Mouse (Mus musculus): ENCODE results near the gene Thsd4.

GRCm38 (mm10) chr9:60186948-60187347 is 334.9 kb downstream of the Thsd4 start:
- TF ChIP-seq TCF12 (IDR thresholded peaks at IDR 0.05; ENCODE audit: insufficient read depth, poor library complexity, severe bottlenecking) (no peak), POLR2A (IDR thresholded peaks at IDR 0.05; ENCODE audit: insufficient read length, low read depth) (no peak), USF1 (IDR thresholded peaks at IDR 0.05; ENCODE audit: low read depth) (no peak), POLR2AphosphoS2 (IDR thresholded peaks at IDR 0.05; ENCODE audit: insufficient read length, low read depth) (no peak), CEBPB (IDR thresholded peaks at IDR 0.05; ENCODE audit: insufficient read depth, poor library complexity, severe bottlenecking) (no peak), E2F4 (IDR thresholded peaks at IDR 0.05; ENCODE audit: insufficient read depth) (no peak), MAX (IDR thresholded peaks at IDR 0.05; ENCODE audit: low read depth) (no peak), MYOD1 (IDR thresholded peaks at IDR 0.05; ENCODE audit: control insufficient read depth in 1 of 3, insufficient read length in 2 of 3, low read depth in 2 of 3) (no peak), MYOG (IDR thresholded peaks at IDR 0.05; ENCODE audit: control insufficient read depth in 1 of 3, insufficient read depth in 1 of 3, insufficient read length in 2 of 3, low read depth in 2 of 3) (no peak), REST (IDR thresholded peaks at IDR 0.05; ENCODE audit: insufficient read depth, insufficient read length) (no peak), SRF (IDR thresholded peaks at IDR 0.05; ENCODE audit: control insufficient read depth, insufficient read length, low read depth) (no peak), TCF3 (IDR thresholded peaks at IDR 0.05; ENCODE audit: insufficient read length, low read depth) (no peak)

Data from myocyte (in vitro differentiated cells).